16 mouse cellular contexts compared by ENCODE assay signal in the genomic region with DNA sequence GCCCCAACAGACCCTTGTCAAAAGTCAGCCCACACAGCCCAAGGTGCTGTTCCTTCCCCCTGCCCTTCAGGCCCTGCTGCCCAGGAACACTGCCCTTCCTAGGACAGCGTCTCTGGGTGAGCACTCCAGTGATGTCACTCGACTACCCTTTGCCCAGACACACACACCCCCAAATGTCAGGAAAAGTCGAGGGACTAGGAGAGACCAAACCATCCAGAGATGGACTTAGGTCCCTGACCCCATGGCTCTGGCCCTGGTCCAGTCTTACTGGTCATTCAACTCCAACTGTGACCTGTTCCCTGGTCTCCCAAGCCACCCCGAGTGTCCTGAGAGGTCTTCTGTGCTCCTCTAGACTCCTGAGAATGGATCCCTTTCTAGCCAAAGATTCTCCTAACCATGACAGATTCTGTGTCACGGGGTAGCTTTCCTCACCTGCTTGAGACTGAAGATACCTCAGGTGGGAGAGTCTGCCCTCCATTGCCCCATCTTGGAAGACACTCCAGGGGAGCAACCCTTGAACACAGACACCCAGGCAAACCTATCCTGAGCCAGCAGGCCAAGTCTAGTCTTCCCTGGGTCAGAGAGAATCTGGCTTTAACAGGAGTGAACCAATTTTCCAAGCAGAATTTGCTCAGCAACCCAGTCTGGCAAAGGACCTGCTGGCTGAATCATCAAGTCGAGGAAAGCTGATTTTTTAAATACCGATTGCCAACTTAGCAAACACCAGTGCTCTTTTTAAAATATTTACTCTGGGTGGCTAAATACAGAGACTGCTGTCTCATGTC. TPM values are rescaled to one million over a fixed set of nuclear protein-coding genes. Genes with fewer than 3 reads are reported as not detected.
DNase-seq lines count a peak whose midpoint lies in the region; ATAC-seq and TF ChIP-seq lines count a peak whose summit lies in the region.
"Had no signal": no experiment of that assay in that cellular context is flagged by ENCODE, and none has a peak within 500 bp of the region (broad histone marks: within the 10 kb centered on the region; RNA-seq: fewer than 3 reads in every experiment).

No protein-coding gene starts in this region.

- no peak overlapping the region for H3K4me2 ChIP-seq in liver, embryonic 13.5 days
- H3K4me2 ChIP-seq in midbrain, embryonic 14.5 days (ENCODE audit: low read length) = no peak overlapping the region

- H3K27ac ChIP-seq in layer of hippocampus, adult 2 months = peak overlapping the region; percentile 23; the same call in 1 of the 2 replicates
- no peak overlapping the region for H3K27ac ChIP-seq in liver, embryonic 13.5 days
- H3K27ac ChIP-seq in midbrain, embryonic 14.5 days (replicated peaks; ENCODE audit: low read depth, low read length) = no peak overlapping the region

- peak in 1 of 2 experiments; percentile 25 for DNase-seq in layer of hippocampus, adult 2 months (ENCODE audit: low spot score in 2 of 2)
- DNase-seq in layer of hippocampus, postnatal 25 days (ENCODE audit: extremely low spot score in 1 of 2, low spot score in 1 of 2) = no peak
- DNase-seq in ES-CJ7 (ENCODE audit: low read depth, low spot score) = peak; percentile 49
- peak; percentile 31 for DNase-seq in ZHBTc4 (ENCODE audit: low read depth, low spot score)
- no peak for DNase-seq in liver, embryonic 13.5 days
- no peak for DNase-seq in cerebellum, postnatal 36 days
- no peak for DNase-seq in midbrain, embryonic 14.5 days
- DNase-seq: cerebellum, adult 11-12 months; heart, postnatal 4 days; left cerebral cortex, postnatal 4 days; lung, postnatal 4 days; thymus, postnatal 14 days had no signal

- H3K9ac ChIP-seq in liver, embryonic 13.5 days = no peak overlapping the region
- H3K9ac ChIP-seq in midbrain, embryonic 14.5 days (replicated peaks; ENCODE audit: low read length) = no peak overlapping the region

- ATAC-seq in liver, embryonic 13.5 days (ENCODE audit: low read depth) = peak; percentile 56
- ATAC-seq in midbrain, embryonic 14.5 days (ENCODE audit: low FRiP score, low TSS enrichment) = no peak
- ATAC-seq: intestine, postnatal 0 days had no signal

- H3K36me3 ChIP-seq in liver, embryonic 13.5 days = no peaks in the 10 kb centered on the region
- no peaks in the 10 kb centered on the region for H3K36me3 ChIP-seq in midbrain, embryonic 14.5 days (ENCODE audit: control insufficient read depth, insufficient read depth, low read length)

- no peak for TF ChIP-seq CTCF in layer of hippocampus, adult 2 months (conservative IDR thresholded peaks at IDR 0.05)

- H3K4me1 ChIP-seq in liver, embryonic 13.5 days (replicated peaks) = peaks cover 32% of the 10 kb centered on the region
- no peaks in the 10 kb centered on the region for H3K4me1 ChIP-seq in midbrain, embryonic 14.5 days (ENCODE audit: control insufficient read depth, insufficient read depth, low read length)

- H3K4me3 ChIP-seq in layer of hippocampus, adult 2 months = no peak overlapping the region
- H3K4me3 ChIP-seq in liver, embryonic 13.5 days (replicated peaks) = no peak overlapping the region
- no peak overlapping the region for H3K4me3 ChIP-seq in midbrain, embryonic 14.5 days (replicated peaks; ENCODE audit: low read depth, low read length)

- no peaks in the 10 kb centered on the region for H3K27me3 ChIP-seq in liver, embryonic 13.5 days
- 0 out of 2 replicates have a peak, but pooled peaks cover 3% of the 10 kb centered on the region for H3K27me3 ChIP-seq in midbrain, embryonic 14.5 days (ENCODE audit: control insufficient read depth, insufficient read depth, low read length)

- WGBS in liver, embryonic 13.5 days (ENCODE audit: insufficient replicate concordance) = 56% methylated on average over 7 of the region's 7 CpGs
- 82% methylated on average over 7 of the region's 7 CpGs for WGBS in midbrain, embryonic 14.5 days

- no peaks in the 10 kb centered on the region for H3K9me3 ChIP-seq in liver, embryonic 13.5 days (replicated peaks)
- no peaks in the 10 kb centered on the region for H3K9me3 ChIP-seq in midbrain, embryonic 14.5 days (ENCODE audit: control insufficient read depth, low read length)

RNA-seq across cellular contexts. Expression of gene Fam25c, which starts 2.6 kb away (rescaled TPM):
- not detected for total RNA-seq in layer of hippocampus, adult 2 months (2021)
- total RNA-seq in layer of hippocampus, postnatal 25 days (2021) = not detected
- not detected in 2 replicates for polyA plus RNA-seq in liver, embryonic 13.5 days (2015; fragmentation: Nextera tagmentation; extraction: Ambion mirVana)
- polyA plus RNA-seq in midbrain, embryonic 14.5 days (2014; fragmentation: Nextera tagmentation; extraction: Ambion mirVana) = not detected in 2 replicates
- total RNA-seq: adrenal gland, postnatal 36 days; heart, postnatal 4 days; MEL had no signal
- polyA plus RNA-seq: gonadal fat pad, adult 2 months; intestine, postnatal 0 days had no signal

RNA-seq across cellular contexts. Expression of gene Sncg, which starts 16.7 kb away (rescaled TPM):
- total RNA-seq in layer of hippocampus, adult 2 months (2021) = 1 to 10 TPM; 4.8 to 6.7 TPM
- 1 to 10 TPM; 4.6 to 6.3 TPM for total RNA-seq in layer of hippocampus, postnatal 25 days (2021)
- polyA plus RNA-seq in liver, embryonic 13.5 days (2015; fragmentation: Nextera tagmentation; extraction: Ambion mirVana) = 0.28 and 0.52 TPM in 2 replicates
- 55.8 and 59.8 TPM in 2 replicates for polyA plus RNA-seq in midbrain, embryonic 14.5 days (2014; fragmentation: Nextera tagmentation; extraction: Ambion mirVana)
- total RNA-seq: MEL had no signal

RNA-seq across cellular contexts. Expression of gene Mmrn2, which starts 17.4 kb away (rescaled TPM):
- 1 to 10 TPM; 3.9 to 4.0 TPM for total RNA-seq in layer of hippocampus, adult 2 months (2021)
- total RNA-seq in layer of hippocampus, postnatal 25 days (2021) = 1 to 10 TPM; 3.5 to 3.9 TPM
- polyA plus RNA-seq in liver, embryonic 13.5 days (2015; fragmentation: Nextera tagmentation; extraction: Ambion mirVana) = 2.6 and 3.0 TPM in 2 replicates
- polyA plus RNA-seq in midbrain, embryonic 14.5 days (2014; fragmentation: Nextera tagmentation; extraction: Ambion mirVana) = 1.8 and 4.2 TPM in 2 replicates

RNA-seq across cellular contexts. Expression of gene Glud1, which starts 47.3 kb away (rescaled TPM):
- total RNA-seq in layer of hippocampus, adult 2 months (2021) = 100 to 1,000 TPM; 316 to 317 TPM
- total RNA-seq in layer of hippocampus, postnatal 25 days (2021) = 100 to 1,000 TPM; 288 to 343 TPM
- polyA plus RNA-seq in liver, embryonic 13.5 days (2015; fragmentation: Nextera tagmentation; extraction: Ambion mirVana) = 127 and 130 TPM in 2 replicates
- polyA plus RNA-seq in midbrain, embryonic 14.5 days (2014; fragmentation: Nextera tagmentation; extraction: Ambion mirVana) = 95.7 and 109 TPM in 2 replicates

RNA-seq across cellular contexts. Expression of gene Shld2, which starts 47.6 kb away (rescaled TPM):
- 10 to 100 TPM; 13.0 to 15.5 TPM for total RNA-seq in layer of hippocampus, adult 2 months (2021)
- total RNA-seq in layer of hippocampus, postnatal 25 days (2021) = 10 to 100 TPM; 14.1 to 15.5 TPM
- 7.2 and 8.0 TPM in 2 replicates for polyA plus RNA-seq in liver, embryonic 13.5 days (2015; fragmentation: Nextera tagmentation; extraction: Ambion mirVana)
- polyA plus RNA-seq in midbrain, embryonic 14.5 days (2014; fragmentation: Nextera tagmentation; extraction: Ambion mirVana) = 6.5 and 8.1 TPM in 2 replicates

Comparison
In these comparisons a context has a peak if more than half of its experiments do, and no peak if none do; other contexts are left out.
1. DNase-seq: peak in ES-CJ7 (single experiment) and ZHBTc4 (single experiment); none in layer of hippocampus, postnatal 25 days (0 of 2), liver, embryonic 13.5 days (single experiment), cerebellum, postnatal 36 days (0 of 2) and midbrain, embryonic 14.5 days (single experiment).